10 mouse cellular contexts compared by ENCODE assay signal in genomic region chr3:82047100-82047753, GRCm38 (mm10). TPM values are rescaled to one million over a fixed set of nuclear protein-coding genes. Genes with fewer than 3 reads are reported as not detected.
DNase-seq lines count a peak whose midpoint lies in the region; ATAC-seq and TF ChIP-seq lines count a peak whose summit lies in the region.
"Had no signal": no experiment of that assay in that cellular context is flagged by ENCODE, and none has a peak within 500 bp of the region (broad histone marks: within the 10 kb centered on the region; RNA-seq: fewer than 3 reads in every experiment).

No protein-coding gene starts in this region.

- peak; percentile 6 to 21 for DNase-seq in kidney, adult 8-10 months
- peak; percentile 11 for DNase-seq in CD4-positive helper T cell, adult 2 months (ENCODE audit: low read depth, low spot score)
- peak; percentile 64 for DNase-seq in embryonic facial prominence, embryonic 11.5 days (ENCODE audit: low spot score)
- DNase-seq in kidney, postnatal 0 days (ENCODE audit: low spot score) = peak; percentile 84
- DNase-seq in midbrain, postnatal 0 days (ENCODE audit: low spot score) = peak; percentile 80
- DNase-seq in urinary bladder, postnatal 10 days (ENCODE audit: low spot score) = no peak

- peak; percentile 78 for TF ChIP-seq CTCF in kidney, postnatal 0 days (IDR thresholded peaks at IDR 0.05; ENCODE audit: low read depth)
- TF ChIP-seq CTCF in midbrain, postnatal 0 days (IDR thresholded peaks at IDR 0.05) = peak; percentile 88

- H3K4me3 ChIP-seq in kidney, embryonic 15.5 days (replicated peaks) = no peak overlapping the region
- no peak overlapping the region for H3K4me3 ChIP-seq in embryonic facial prominence, embryonic 11.5 days (ENCODE audit: low read depth, low read length)
- H3K4me3 ChIP-seq in kidney, postnatal 0 days (replicated peaks; ENCODE audit: low read depth, low read length) = no peak overlapping the region
- no peak overlapping the region for H3K4me3 ChIP-seq in midbrain, postnatal 0 days (ENCODE audit: low read depth, low read length)
- H3K4me3 ChIP-seq: embryonic facial prominence, embryonic 12.5 days; limb, embryonic 15.5 days had no signal

- no peaks in the 10 kb centered on the region for H3K27me3 ChIP-seq in kidney, embryonic 15.5 days
- no peaks in the 10 kb centered on the region for H3K27me3 ChIP-seq in embryonic facial prominence, embryonic 11.5 days (ENCODE audit: control insufficient read depth, insufficient read depth, low read length)
- no peaks in the 10 kb centered on the region for H3K27me3 ChIP-seq in kidney, postnatal 0 days (ENCODE audit: insufficient read depth, low read length)
- H3K27me3 ChIP-seq in midbrain, postnatal 0 days (ENCODE audit: insufficient read depth, low read length) = no peaks in the 10 kb centered on the region
- H3K27me3 ChIP-seq: embryonic facial prominence, embryonic 12.5 days; limb, embryonic 15.5 days had no signal

- H3K9me3 ChIP-seq in kidney, embryonic 15.5 days (replicated peaks) = no peaks in the 10 kb centered on the region
- no peaks in the 10 kb centered on the region for H3K9me3 ChIP-seq in embryonic facial prominence, embryonic 11.5 days (replicated peaks; ENCODE audit: control insufficient read depth, low read length)
- H3K9me3 ChIP-seq in kidney, postnatal 0 days (replicated peaks; ENCODE audit: low read length) = no peaks in the 10 kb centered on the region
- no peaks in the 10 kb centered on the region for H3K9me3 ChIP-seq in midbrain, postnatal 0 days (ENCODE audit: low read length)
- H3K9me3 ChIP-seq: embryonic facial prominence, embryonic 12.5 days; limb, embryonic 15.5 days had no signal

- H3K27ac ChIP-seq in kidney, embryonic 15.5 days = no peak overlapping the region
- H3K27ac ChIP-seq in embryonic facial prominence, embryonic 11.5 days (replicated peaks; ENCODE audit: low read depth, low read length) = no peak overlapping the region
- no peak overlapping the region for H3K27ac ChIP-seq in kidney, postnatal 0 days
- no peak overlapping the region for H3K27ac ChIP-seq in midbrain, postnatal 0 days (ENCODE audit: low read depth, low read length)
- H3K27ac ChIP-seq: embryonic facial prominence, embryonic 12.5 days; limb, embryonic 15.5 days had no signal

- no peak overlapping the region for H3K9ac ChIP-seq in kidney, embryonic 15.5 days
- H3K9ac ChIP-seq in embryonic facial prominence, embryonic 11.5 days (replicated peaks; ENCODE audit: low read length) = no peak overlapping the region
- no peak overlapping the region for H3K9ac ChIP-seq in kidney, postnatal 0 days (ENCODE audit: low read depth, low read length)
- H3K9ac ChIP-seq in midbrain, postnatal 0 days (replicated peaks; ENCODE audit: low read length, poor library complexity, severe bottlenecking) = no peak overlapping the region
- H3K9ac ChIP-seq: embryonic facial prominence, embryonic 12.5 days; limb, embryonic 15.5 days had no signal

- peaks cover 9% of the 10 kb centered on the region; the same call in 1 of the 2 replicates for H3K36me3 ChIP-seq in kidney, embryonic 15.5 days
- no peaks in the 10 kb centered on the region for H3K36me3 ChIP-seq in embryonic facial prominence, embryonic 11.5 days (replicated peaks; ENCODE audit: control insufficient read depth, insufficient read depth, low read depth, low read length)
- no peaks in the 10 kb centered on the region for H3K36me3 ChIP-seq in kidney, postnatal 0 days (ENCODE audit: insufficient read depth, low read length)
- H3K36me3 ChIP-seq in midbrain, postnatal 0 days (ENCODE audit: insufficient read depth, low read length) = peaks cover 26% of the 10 kb centered on the region
- H3K36me3 ChIP-seq: embryonic facial prominence, embryonic 12.5 days; limb, embryonic 15.5 days had no signal

- H3K4me1 ChIP-seq in kidney, embryonic 15.5 days = no peaks in the 10 kb centered on the region
- H3K4me1 ChIP-seq in embryonic facial prominence, embryonic 11.5 days (ENCODE audit: control insufficient read depth, insufficient read depth, low read length) = no peaks in the 10 kb centered on the region
- no peaks in the 10 kb centered on the region for H3K4me1 ChIP-seq in kidney, postnatal 0 days (replicated peaks; ENCODE audit: insufficient read depth, low read length)
- no peaks in the 10 kb centered on the region for H3K4me1 ChIP-seq in midbrain, postnatal 0 days (ENCODE audit: insufficient read depth, low read length)

- WGBS in kidney, embryonic 15.5 days = 37% methylated on average over 8 of the region's 8 CpGs
- WGBS in embryonic facial prominence, embryonic 11.5 days = 36% methylated on average over 8 of the region's 8 CpGs
- whole genome bisulfite sequencing in kidney, postnatal 0 days = 32% methylated on average over 8 of the region's 8 CpGs
- WGBS in midbrain, postnatal 0 days = 27% methylated on average over 8 of the region's 8 CpGs

- no peak overlapping the region for H3K4me2 ChIP-seq in kidney, embryonic 15.5 days
- H3K4me2 ChIP-seq in embryonic facial prominence, embryonic 11.5 days (ENCODE audit: low read depth, low read length) = no peak overlapping the region
- no peak overlapping the region for H3K4me2 ChIP-seq in kidney, postnatal 0 days (ENCODE audit: low read length)
- no peak overlapping the region for H3K4me2 ChIP-seq in midbrain, postnatal 0 days (ENCODE audit: low read depth, low read length, poor library complexity, severe bottlenecking)
- H3K4me2 ChIP-seq: embryonic facial prominence, embryonic 12.5 days; limb, embryonic 15.5 days had no signal

- no peak for ATAC-seq in kidney, embryonic 15.5 days (replicated peaks; ENCODE audit: low FRiP score)
- peak; percentile 54 for ATAC-seq in activated CD4-positive, CD25-positive, alpha-beta regulatory T cell, adult 4 months
- no peak for ATAC-seq in embryonic facial prominence, embryonic 11.5 days (replicated peaks; ENCODE audit: insufficient number of reproducible peaks, low FRiP score, low TSS enrichment, low read depth)
- ATAC-seq in kidney, postnatal 0 days (replicated peaks; ENCODE audit: low FRiP score, low read depth) = peak; percentile 46; the same call in 1 of the 2 replicates
- peak; percentile 63; the same call in 1 of the 2 replicates for ATAC-seq in midbrain, postnatal 0 days (ENCODE audit: low FRiP score)

RNA-seq across cellular contexts. Expression of gene Gucy1b1, which starts 27.3 kb away (rescaled TPM):
- polyA plus RNA-seq in kidney, embryonic 15.5 days (2015; fragmentation: Nextera tagmentation; extraction: Ambion mirVana) = 34.1 and 34.3 TPM in 2 replicates
- polyA plus RNA-seq in activated CD4-positive, CD25-positive, alpha-beta regulatory T cell, adult 4 months (2017; shearing (Covaris generic)) = 1 to 10 TPM; 4.7 to 5.2 TPM
- polyA plus RNA-seq in embryonic facial prominence, embryonic 11.5 days (2014; fragmentation: Nextera tagmentation; extraction: Ambion mirVana) = 6.4 and 8.1 TPM in 2 replicates
- polyA plus RNA-seq in kidney, postnatal 0 days (2015; fragmentation: Nextera tagmentation; extraction: Ambion mirVana) = 24.2 and 28.2 TPM in 2 replicates
- 50.1 and 55.0 TPM in 2 replicates for total RNA-seq in midbrain, postnatal 0 days (2014; rRNA removed)
- polyA plus RNA-seq in midbrain, postnatal 0 days (2015; fragmentation: Nextera tagmentation; extraction: Ambion mirVana) = 57.4 and 58.5 TPM in 2 replicates

Comparison
In these comparisons a context has a peak if more than half of its experiments do, and no peak if none do; other contexts are left out.
1. ATAC-seq: peak in activated CD4-positive, CD25-positive, alpha-beta regulatory T cell, adult 4 months (single experiment), kidney, postnatal 0 days (single experiment) and midbrain, postnatal 0 days (single experiment); none in kidney, embryonic 15.5 days (single experiment) and embryonic facial prominence, embryonic 11.5 days (single experiment).